Mouse (Mus musculus) adrenal gland, adult 18-20 months (tissue): ENCODE measurements at regions not wholly inside any gene's neighbourhood (a gene's known extent, or its start where the extent isn't known, plus 50 kb on each side); places are given as distances from the start of the nearest gene placed in this dataset.

Experiments used
- DNase-seq, 2 experiments: peaks; one replicate each; pipeline ENCODE4 v3.0.0; 2021 to 2022; ENCODE audit warnings: low spot score in 2 of 2

- DNase-seq = peak; percentile 9 to 13
Measured at GRCm38 (mm10) chr12:22623205-22623604, 1156.9 kb downstream of the Gm10330 start.
